Mouse (Mus musculus) megakaryocyte, embryonic 14.5 days (primary cell): ENCODE measurements around the gene Srsf1.

Experiments
- FLI1 ChIP-seq: IDR thresholded peaks from 2 replicates; pipeline ENCODE4 v1.6.1; 2012; ENCODE audit warnings: low read length, inconsistent platforms, mixed read lengths
- GATA1 ChIP-seq: IDR thresholded peaks from 3 replicates; pipeline ENCODE4 v1.6.1; 2012; ENCODE audit warnings: mixed read lengths, low read length, inconsistent platforms, borderline replicate concordance

GRCm38 (mm10) chr11:88070392-88070791, 23.2 kb downstream of the Srsf1 start:
- TF ChIP-seq GATA1, result no peak
- no peak for TF ChIP-seq FLI1
